Mouse (Mus musculus) retina, postnatal 1 day (tissue): ENCODE measurements around the gene Cgrrf1.

ENCODE experiments used
- DNase-seq: peaks from one replicate; pipeline ENCODE4 v3.0.0-alpha.2; 2012

Cgrrf1 gene

GRCm38 (mm10) chr14:46823996-46824395 is 7.9 kb upstream of the Cgrrf1 start:
- no peak for DNase-seq

- no peak for DNase-seq
Measured at GRCm38 (mm10) chr14:46827430-46827829, 4.5 kb upstream of the Cgrrf1 start.

GRCm38 (mm10) chr14:46831295-46831694 is 630 bp upstream of the Cgrrf1 start:
- peak; percentile 11 for DNase-seq

GRCm38 (mm10) chr14:46832354-46833272 is 688 bp downstream of the Cgrrf1 start:
- peak; percentile 5 for DNase-seq

GRCm38 (mm10) chr14:46839326-46839725 is 7.4 kb downstream of the Cgrrf1 start:
- DNase-seq: no peak

GRCm38 (mm10) chr14:46845706-46846105 is 13.8 kb downstream of the Cgrrf1 start:
- no peak for DNase-seq

GRCm38 (mm10) chr14:46848063-46848590 is 16.2 kb downstream of the Cgrrf1 start:
- DNase-seq: no peak

- DNase-seq: no peak
Measured at GRCm38 (mm10) chr14:46848736-46849135, 16.8 kb downstream of the Cgrrf1 start.

- DNase-seq: no peak
Measured at GRCm38 (mm10) chr14:46849769-46850168, 17.8 kb downstream of the Cgrrf1 start.

- no peak for DNase-seq
Measured at GRCm38 (mm10) chr14:46853677-46854076, 21.8 kb downstream of the Cgrrf1 start.

- DNase-seq: no peak
Measured at GRCm38 (mm10) chr14:46862922-46863321, 31.0 kb downstream of the Cgrrf1 start.

GRCm38 (mm10) chr14:46880935-46881334 is 49.0 kb downstream of the Cgrrf1 start:
- peak; percentile 66 for DNase-seq

- no peak for DNase-seq
Measured at GRCm38 (mm10) chr14:46881581-46882430, 49.9 kb downstream of the Cgrrf1 start.

GRCm38 (mm10) chr14:46882431-46883067 is 50.6 kb downstream of the Cgrrf1 start, which contains the start of gene Samd4:
Gene Samd4 (plus strand): TSS chr14:46882854.
- DNase-seq: peak; percentile 87

GRCm38 (mm10) chr14:46883068-46883870 is 51.3 kb downstream of the Cgrrf1 start:
- DNase-seq: peak; percentile 72

- peak; percentile 55 for DNase-seq
Measured at GRCm38 (mm10) chr14:46883871-46884441, 52.0 kb downstream of the Cgrrf1 start.

GRCm38 (mm10) chr14:46884701-46885428 is 52.9 kb downstream of the Cgrrf1 start:
- DNase-seq: peak; percentile 68

- DNase-seq: no peak
Measured at GRCm38 (mm10) chr14:46885429-46885755, 53.5 kb downstream of the Cgrrf1 start.

- peak; percentile 29 for DNase-seq
Measured at GRCm38 (mm10) chr14:46885891-46886301, 54.0 kb downstream of the Cgrrf1 start.

GRCm38 (mm10) chr14:46889096-46889495 is 57.2 kb downstream of the Cgrrf1 start:
- no peak for DNase-seq

GRCm38 (mm10) chr14:46893961-46894360 is 62.0 kb downstream of the Cgrrf1 start:
- no peak for DNase-seq
